Mouse (Mus musculus) brain, adult 10 weeks (tissue): ENCODE results near the gene Eea1. TPM values are rescaled to one million over a fixed set of nuclear protein-coding genes. Genes with fewer than 3 reads are reported as not detected.

ENCODE experiments used
- polyA plus RNA-seq: library from polyadenylated mRNA; stranded (reverse); fragments of 350-450 nt; fragmentation: Illumina TruSeq; extraction: RNeasy Lipid Tissue Mini Kit (QIAGEN cat#74804); gene quantifications from one replicate; pipeline ENCODE4 v1.2.3, GENCODE M21; 2015; ENCODE audit warnings: low read depth, low replicate concordance

Eea1 gene
- 17.3 TPM for polyA plus RNA-seq

GRCm38 (mm10) chr10:95940046-95940900 lies at the start of gene Eea1:
Gene Eea1 (plus strand): TSS chr10:95940650.

Other genes starting within 250 kb of the Eea1 start
- 0.33 TPM for gene Gm33543, start 97.7 kb upstream of the Eea1 start, polyA plus RNA-seq
- gene Gm5426, start 196.0 kb downstream of the Eea1 start, polyA plus RNA-seq, result not detected